Mouse (Mus musculus) liver, embryonic 11.5 days (tissue): Measurements from ENCODE around the gene Anks3. TPM values are rescaled to one million over a fixed set of nuclear protein-coding genes. Genes with fewer than 3 reads are reported as not detected.

Experiments used
- ATAC-seq: fragments of 200-750 bp; cut with Nextera tagmentation; replicated peaks from 2 replicates; pipeline ENCODE4 v1.8.0; 2017; ENCODE audit warnings: moderate number of reproducible peaks, mild to moderate bottlenecking, moderate TSS enrichment, moderate library complexity; ENCODE audit not compliant: low FRiP score
- DNase-seq: peaks from one replicate; pipeline ENCODE4 v3.0.0-alpha.2; 2017; ENCODE audit warnings: low spot score
- H3K27ac ChIP-seq: fragments of 300-500 bp; sonication (generic); 2 replicates; pipeline ENCODE4 v1.5.1; 2014; ENCODE audit warnings: mild to moderate bottlenecking, low read depth, low read length, control low read depth
- H3K27me3 ChIP-seq: fragments of 300-500 bp; sonication (generic); replicated peaks from 2 replicates; pipeline ENCODE4 v1.6.1; 2014; ENCODE audit warnings: low read length, mixed read lengths; ENCODE audit not compliant: control insufficient read depth, insufficient read depth
- H3K36me3 ChIP-seq: fragments of 300-500 bp; sonication (generic); 2 replicates; pipeline ENCODE4 v1.6.1; 2014; ENCODE audit warnings: mild to moderate bottlenecking, low read length, moderate library complexity, mixed read lengths; ENCODE audit not compliant: control insufficient read depth, insufficient read depth
- H3K4me1 ChIP-seq: fragments of 300-500 bp; sonication (generic); replicated peaks from 2 replicates; pipeline ENCODE4 v1.6.1; 2014; ENCODE audit warnings: low read length, mixed read lengths; ENCODE audit not compliant: control insufficient read depth, insufficient read depth
- H3K4me2 ChIP-seq: fragments of 300-500 bp; sonication (generic); 2 replicates; pipeline ENCODE4 v1.6.1; 2014; ENCODE audit warnings: mild to moderate bottlenecking, control low read depth, moderate library complexity
- H3K4me3 ChIP-seq: fragments of 300-500 bp; sonication (generic); 2 replicates; pipeline ENCODE4 v1.5.1; 2014; ENCODE audit warnings: low read depth, low read length, control low read depth
- H3K9ac ChIP-seq: fragments of 300-500 bp; sonication (generic); 2 replicates; pipeline ENCODE4 v1.6.1; 2014; ENCODE audit warnings: low read depth, low read length, control low read depth
- H3K9me3 ChIP-seq: fragments of 300-500 bp; sonication (generic); 2 replicates; pipeline ENCODE4 v1.6.1; 2016; ENCODE audit warnings: low read length, inconsistent platforms, mixed read lengths; ENCODE audit not compliant: control insufficient read depth
- WGBS: fragments of 180-500 bp; shearing (Covaris S2); extraction: QIAGEN DNeasy Blood & Tissue Kit; methylation state at CpG from one replicate; pipeline ENCODE4 v1.1.7; 2014; 5-methylcytosine and 5-hydroxymethylcytosine counted together
- polyA plus RNA-seq: library from polyadenylated mRNA; unstranded; fragments of >200 nt; fragmentation: Nextera tagmentation; extraction: Ambion mirVana; gene quantifications from 2 replicates; pipeline ENCODE4 v1.2.1, GENCODE M21; 2014

Anks3 gene
- polyA plus RNA-seq, 1 experiment from 2014 or later: 30.0 TPM

- peaks cover 34% of the 10 kb centered on the region for H3K36me3 ChIP-seq
- H3K4me3 ChIP-seq: no peak overlapping the region
- DNase-seq: no peak
- WGBS: 64% methylated on average over 2 of the region's 2 CpGs
- no peaks in the 10 kb centered on the region for H3K4me1 ChIP-seq
- H3K27ac ChIP-seq: no peak overlapping the region
- H3K27me3 ChIP-seq: no peaks in the 10 kb centered on the region
- no peak for ATAC-seq
- no peak overlapping the region for H3K9ac ChIP-seq
- H3K4me2 ChIP-seq: no peak overlapping the region
- H3K9me3 ChIP-seq: no peaks in the 10 kb centered on the region
Observed at GRCm38 (mm10) chr16:4928474-4928873, 35.5 kb downstream of the Anks3 start.

GRCm38 (mm10) chr16:4927967-4928366, 36.0 kb downstream of the Anks3 start:
- 88% methylated on average over 7 of the region's 7 CpGs for WGBS
- no peak for ATAC-seq
- Histone ChIP-seq H3K4me2 (no peak overlapping the region), H3K4me1 (no peaks in the 10 kb centered on the region), H3K4me3 (no peak overlapping the region), H3K36me3 (peaks cover 31% of the 10 kb centered on the region), H3K27me3 (no peaks in the 10 kb centered on the region), H3K9ac (no peak overlapping the region), H3K9me3 (no peaks in the 10 kb centered on the region), H3K27ac (no peak overlapping the region)
- DNase-seq: no peak

GRCm38 (mm10) chr16:4923996-4924395, 40.0 kb downstream of the Anks3 start:
- H3K4me2 ChIP-seq: no peak overlapping the region
- H3K27ac ChIP-seq: no peak overlapping the region
- peaks cover 16% of the 10 kb centered on the region for H3K36me3 ChIP-seq
- no peaks in the 10 kb centered on the region for H3K4me1 ChIP-seq
- no peak overlapping the region for H3K9ac ChIP-seq
- no peaks in the 10 kb centered on the region for H3K27me3 ChIP-seq
- no peaks in the 10 kb centered on the region for H3K9me3 ChIP-seq
- DNase-seq (no peak), ATAC-seq (no peak)
- WGBS: 90% methylated on average over 5 of the region's 5 CpGs
- no peak overlapping the region for H3K4me3 ChIP-seq

GRCm38 (mm10) chr16:4922481-4922880, 41.5 kb downstream of the Anks3 start:
- no peak overlapping the region for H3K4me3 ChIP-seq
- WGBS: 85% methylated on average over 6 of the region's 6 CpGs
- ATAC-seq: no peak
- H3K9ac ChIP-seq: no peak overlapping the region
- H3K27me3 ChIP-seq: no peaks in the 10 kb centered on the region
- H3K9me3 ChIP-seq: no peaks in the 10 kb centered on the region
- no peaks in the 10 kb centered on the region for H3K4me1 ChIP-seq
- H3K27ac ChIP-seq: no peak overlapping the region
- DNase-seq: no peak
- peaks cover 15% of the 10 kb centered on the region; the same call in 1 of the 2 replicates for H3K36me3 ChIP-seq
- H3K4me2 ChIP-seq: no peak overlapping the region

GRCm38 (mm10) chr16:4920556-4920955, 43.4 kb downstream of the Anks3 start:
- 53% methylated on average over 4 of the region's 4 CpGs for WGBS
- Histone ChIP-seq H3K9ac (no peak overlapping the region), H3K4me3 (no peak overlapping the region), H3K36me3 (peaks cover 17% of the 10 kb centered on the region; the same call in 1 of the 2 replicates), H3K4me2 (no peak overlapping the region), H3K27me3 (no peaks in the 10 kb centered on the region), H3K9me3 (no peaks in the 10 kb centered on the region), H3K4me1 (no peaks in the 10 kb centered on the region), H3K27ac (no peak overlapping the region)
- ATAC-seq (no peak), DNase-seq (no peak)

- DNase-seq (no peak), ATAC-seq (no peak)
- H3K27me3 ChIP-seq: no peaks in the 10 kb centered on the region
- 0 out of 2 replicates have a peak, but pooled peaks cover 2% of the 10 kb centered on the region for H3K4me1 ChIP-seq
- peaks cover 15% of the 10 kb centered on the region; the same call in 1 of the 2 replicates for H3K36me3 ChIP-seq
- no peak overlapping the region for H3K9ac ChIP-seq
- H3K4me3 ChIP-seq: no peak overlapping the region
- 90% methylated on average over 2 of the region's 2 CpGs for WGBS
- no peaks in the 10 kb centered on the region for H3K9me3 ChIP-seq
- H3K27ac ChIP-seq: no peak overlapping the region
- H3K4me2 ChIP-seq: no peak overlapping the region
Observed at GRCm38 (mm10) chr16:4916608-4917007, 47.4 kb downstream of the Anks3 start.

GRCm38 (mm10) chr16:4915931-4916330, 48.1 kb downstream of the Anks3 start:
- Histone ChIP-seq H3K4me2 (no peak overlapping the region), H3K36me3 (peaks cover 19% of the 10 kb centered on the region), H3K9me3 (no peaks in the 10 kb centered on the region), H3K27ac (no peak overlapping the region), H3K27me3 (no peaks in the 10 kb centered on the region), H3K4me1 (0 out of 2 replicates have a peak, but pooled peaks cover 2% of the 10 kb centered on the region), H3K9ac (no peak overlapping the region), H3K4me3 (no peak overlapping the region)
- ATAC-seq (no peak), DNase-seq (no peak)
- 79% methylated on average over 3 of the region's 3 CpGs for WGBS

- 42% methylated on average over 12 of the region's 12 CpGs for WGBS
- H3K9ac ChIP-seq: no peak overlapping the region
- no peaks in the 10 kb centered on the region for H3K9me3 ChIP-seq
- peak; percentile 34; the same call in 1 of the 2 replicates for ATAC-seq
- no peak overlapping the region for H3K4me2 ChIP-seq
- peaks cover 21% of the 10 kb centered on the region for H3K36me3 ChIP-seq
- peak; percentile 70 for DNase-seq
- peak overlapping the region; percentile 47; the same call in 1 of the 2 replicates for H3K27ac ChIP-seq
- no peak overlapping the region for H3K4me3 ChIP-seq
- H3K27me3 ChIP-seq: no peaks in the 10 kb centered on the region
- 0 out of 2 replicates have a peak, but pooled peaks cover 2% of the 10 kb centered on the region for H3K4me1 ChIP-seq
Observed at GRCm38 (mm10) chr16:4913783-4914735, 49.9 kb downstream of the Anks3 start.
